In the genomic region with DNA sequence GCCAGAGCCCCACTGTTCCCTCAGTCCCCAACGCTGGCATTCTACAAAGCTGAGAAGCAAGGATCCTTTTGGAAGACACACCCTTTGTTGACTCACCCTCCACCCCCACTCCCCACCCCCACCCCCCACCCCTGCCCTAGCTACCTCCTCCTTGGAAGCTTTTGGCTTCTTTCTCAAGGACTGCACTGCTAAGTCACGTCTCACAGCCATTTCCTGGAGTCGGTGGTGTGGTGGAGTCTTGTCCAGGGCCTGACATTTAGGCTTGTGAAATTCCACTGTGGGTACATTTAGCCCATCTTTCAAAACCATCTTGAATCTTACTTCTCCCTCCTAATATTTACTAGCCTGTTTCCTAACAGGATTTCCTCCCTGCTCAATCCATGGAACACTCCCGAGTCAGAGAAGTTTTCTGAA, we compare ENCODE assay signal across 12 mouse cellular contexts. TPM values are rescaled to one million over a fixed set of nuclear protein-coding genes. Genes with fewer than 3 reads are reported as not detected.
A peak's percentile ranks its signal among the peaks of the same experiment; 100 is the strongest.
DNase-seq lines count a peak whose midpoint lies in the region; ATAC-seq and TF ChIP-seq lines count a peak whose summit lies in the region.
"Had no signal": no experiment of that assay in that cellular context is flagged by ENCODE, and none has a peak within 500 bp of the region (broad histone marks: within the 10 kb centered on the region; RNA-seq: fewer than 3 reads in every experiment).

No protein-coding gene starts in this region.

- TF ChIP-seq CTCF in gastrocnemius, adult 2 months (IDR thresholded peaks at IDR 0.05), result no peak
- TF ChIP-seq CTCF in lung, postnatal 0 days (IDR thresholded peaks at IDR 0.05), result no peak

- H3K27me3 ChIP-seq in lung, postnatal 0 days (replicated peaks; ENCODE audit: insufficient read depth, low read length), result no peaks in the 10 kb centered on the region
- H3K27me3 ChIP-seq: midbrain, embryonic 13.5 days had no signal

- H3K4me2 ChIP-seq in lung, postnatal 0 days (replicated peaks; ENCODE audit: low read depth, low read length), result no peak overlapping the region
- H3K4me2 ChIP-seq: midbrain, embryonic 13.5 days had no signal

- no peaks in the 10 kb centered on the region for H3K36me3 ChIP-seq in lung, postnatal 0 days (ENCODE audit: insufficient read depth, low read length)
- H3K36me3 ChIP-seq: midbrain, embryonic 13.5 days had no signal

- WGBS in lung, postnatal 0 days, result 3% methylated on average over 4 of the region's 4 CpGs

- no peak overlapping the region for H3K9ac ChIP-seq in lung, postnatal 0 days (replicated peaks; ENCODE audit: low read depth)
- H3K9ac ChIP-seq: midbrain, embryonic 13.5 days had no signal

- no peak overlapping the region for H3K4me3 ChIP-seq in gastrocnemius, adult 2 months
- no peak overlapping the region for H3K4me3 ChIP-seq in lung, postnatal 0 days (ENCODE audit: low read depth, low read length)
- H3K4me3 ChIP-seq: midbrain, embryonic 13.5 days had no signal

- no peak for DNase-seq in gastrocnemius, adult 2 months
- DNase-seq in gastrocnemius, postnatal 25 days, result no peak
- DNase-seq in 3134 (ENCODE audit: extremely low read depth, insufficient read length, low spot score), result peak; percentile 29
- peak; percentile 91 for DNase-seq in lung, postnatal 0 days (ENCODE audit: low spot score)
- no peak for DNase-seq in cerebellum, adult 18-20 months
- DNase-seq in urinary bladder, postnatal 10 days (ENCODE audit: low spot score), result no peak
- DNase-seq in cerebellum, postnatal 4 days (ENCODE audit: low spot score in 2 of 2), result no peak
- DNase-seq: cerebellum, adult 2 months; gastrocnemius, postnatal 14 days; left cerebral cortex, postnatal 4 days had no signal

- no peaks in the 10 kb centered on the region for H3K9me3 ChIP-seq in lung, postnatal 0 days (ENCODE audit: low read length)
- H3K9me3 ChIP-seq: midbrain, embryonic 13.5 days had no signal

- H3K27ac ChIP-seq in gastrocnemius, adult 2 months, result peak overlapping the region; percentile 82
- H3K27ac ChIP-seq in lung, postnatal 0 days (ENCODE audit: low read length), result peak overlapping the region; percentile 86
- H3K27ac ChIP-seq: midbrain, embryonic 13.5 days had no signal

- intact Hi-C loops in gastrocnemius, adult 2 months (cut with DNase I), result loop anchor here (5.0 kb wide), 1 partner anchor 58 kb away; no protein-coding TSS in a partner anchor

- H3K4me1 ChIP-seq in lung, postnatal 0 days (ENCODE audit: insufficient read depth, low read depth, low read length), result peaks cover 26% of the 10 kb centered on the region
- H3K4me1 ChIP-seq: midbrain, embryonic 13.5 days had no signal

- TF ChIP-seq EP300 in lung, postnatal 0 days (IDR thresholded peaks at IDR 0.05), result peak; percentile 98

- ATAC-seq in granulocyte monocyte progenitor cell, adult 5-6 weeks (replicated peaks; ENCODE audit: poor library complexity, severe bottlenecking), result peak; percentile 62
- peak; percentile 92 for ATAC-seq in lung, postnatal 0 days
- ATAC-seq: midbrain, embryonic 13.5 days had no signal

RNA-seq across cellular contexts. Expression of a gene that starts 42.7 kb away (rescaled TPM):
- 10 to 100 TPM; 41.1 to 59.2 TPM for total RNA-seq in gastrocnemius, adult 2 months (2021)
- 10 to 100 TPM; 54.4 to 54.5 TPM for total RNA-seq in gastrocnemius, postnatal 25 days (2021)
- 16.9 and 26.1 TPM in 2 replicates for total RNA-seq in granulocyte monocyte progenitor cell, adult 5-6 weeks (2014; fragmentation: Nextera tagmentation)
- 173 and 195 TPM in 2 replicates for total RNA-seq in granulocyte monocyte progenitor cell, adult 5-6 weeks (2017)
- polyA plus RNA-seq in lung, postnatal 0 days (2015; fragmentation: Nextera tagmentation; extraction: Ambion mirVana), result 145 and 158 TPM in 2 replicates

Comparison
In these comparisons a context has a peak if more than half of its experiments do, and no peak if none do; other contexts are left out.
1. DNase-seq: peak in 3134 (single experiment) and lung, postnatal 0 days (single experiment); none in gastrocnemius, adult 2 months (single experiment), gastrocnemius, postnatal 25 days (single experiment), cerebellum, adult 18-20 months (0 of 2), urinary bladder, postnatal 10 days (single experiment) and cerebellum, postnatal 4 days (0 of 2).